Mouse (Mus musculus): ENCODE measurements around the gene Apobec1. TPM values are rescaled to one million over a fixed set of nuclear protein-coding genes. Genes with fewer than 3 reads are reported as not detected.
A peak's percentile ranks its signal among the peaks of the same experiment; 100 is the strongest.
"Not testable (repeated sequence)": the region's sequence is repeated elsewhere in the genome, so short reads cannot be mapped to it uniquely, and the experiment has no call there.

Gene Apobec1
- total RNA-seq (2021) (10 to 100 TPM; 11.7 to 13.5 TPM), polyA plus RNA-seq (2012; rRNA removed) (13.4 and 15.4 TPM in 2 replicates)
- long read RNA-seq, transcript Apobec1-201 (8 exons, 2,127 nt), result major isoform, 7 of 12 reads
- long read RNA-seq, partial matches to known transcripts, result 0 of 12 reads
- long read RNA-seq, other reads (novel, unspliced or antisense), result 5 of 12 reads

DNA sequence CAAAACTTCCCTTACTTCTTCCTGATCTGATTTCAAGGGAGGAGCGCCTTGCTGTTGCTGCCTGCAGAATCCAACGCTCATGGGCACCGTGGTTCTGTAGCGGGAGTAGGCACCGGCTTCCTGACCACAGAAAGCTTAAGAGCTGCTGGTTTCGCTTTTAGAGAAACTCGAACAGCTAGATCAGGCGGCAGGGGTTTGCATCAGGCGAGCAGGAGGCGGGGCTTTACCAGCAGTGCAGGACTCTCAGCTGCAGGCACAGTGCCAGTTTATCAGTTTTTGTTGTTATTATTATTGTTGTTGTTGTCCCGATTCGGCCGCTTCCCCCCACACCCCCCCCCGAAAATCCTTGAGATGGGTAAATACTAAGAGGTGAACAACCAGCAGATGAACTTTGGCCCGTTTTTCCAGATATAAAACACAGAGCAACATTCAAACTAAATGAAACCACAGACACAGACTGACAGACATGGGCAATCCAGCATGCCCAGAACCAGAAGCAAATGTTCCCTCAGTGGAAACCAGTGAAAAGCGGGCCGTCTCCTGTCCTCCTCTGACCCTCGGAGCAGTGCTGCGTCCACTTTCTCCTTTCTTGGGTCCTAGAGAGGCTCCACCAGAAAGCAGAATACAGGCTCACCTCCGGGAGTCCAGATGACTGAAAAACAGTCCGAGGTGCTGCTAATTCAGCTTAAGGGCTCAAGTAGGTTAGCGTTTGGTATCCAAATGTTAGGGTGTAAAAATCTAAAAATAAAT, at the start of gene Apobec1:
Apobec1 (minus strand) TSS at position 203 of the 750 bp plus-strand sequence.
- peak; percentile 89 for DNase-seq

DNA sequence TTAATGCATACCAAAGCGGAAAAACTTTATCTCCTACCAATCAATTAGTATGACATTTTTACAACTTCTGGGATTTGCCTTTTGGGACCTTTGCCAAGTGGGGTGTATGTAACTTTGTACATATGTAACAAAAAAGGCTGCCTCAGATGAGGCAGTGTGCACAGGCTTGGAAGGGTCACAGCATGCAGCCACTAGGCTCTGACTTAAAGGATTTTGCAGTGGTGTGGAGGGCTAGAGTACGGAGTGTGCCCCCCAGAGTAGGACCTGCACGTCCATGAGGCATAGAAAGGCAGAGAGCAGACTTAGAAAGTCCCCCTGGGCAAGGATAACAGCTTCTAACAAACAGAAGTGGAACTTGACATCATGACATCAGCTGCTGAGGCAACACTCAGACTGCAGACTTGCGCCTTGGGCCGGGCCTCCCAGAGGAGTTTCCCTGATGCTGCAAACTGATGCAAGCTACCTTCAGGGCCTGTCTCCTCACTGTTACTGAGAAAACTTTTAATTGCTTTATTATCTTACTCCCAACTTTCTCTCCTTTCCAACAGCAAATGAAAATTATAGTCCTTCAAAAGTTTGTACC, 48.2 kb upstream of the Apobec1 start:
- no peak for DNase-seq

DNA sequence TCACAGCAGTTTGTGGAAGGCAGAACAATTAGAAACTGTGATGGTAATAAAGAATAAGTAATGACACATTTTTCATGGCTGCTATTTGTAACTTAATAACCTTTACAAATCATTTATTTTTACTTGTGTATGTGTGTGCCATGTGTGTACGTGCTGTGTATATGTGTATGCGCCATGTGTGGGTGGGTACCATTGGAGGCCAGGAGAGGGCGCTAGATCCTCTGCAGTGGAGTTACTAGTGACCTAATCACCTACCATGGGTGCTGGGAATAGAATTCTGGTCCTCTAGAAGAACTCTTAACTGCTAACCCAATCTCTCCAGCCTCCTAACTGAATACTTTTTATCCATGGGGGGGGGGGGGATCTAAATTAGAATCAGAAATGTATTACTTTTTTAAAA, 47.7 kb upstream of the Apobec1 start:
- DNase-seq, result no peak

DNA sequence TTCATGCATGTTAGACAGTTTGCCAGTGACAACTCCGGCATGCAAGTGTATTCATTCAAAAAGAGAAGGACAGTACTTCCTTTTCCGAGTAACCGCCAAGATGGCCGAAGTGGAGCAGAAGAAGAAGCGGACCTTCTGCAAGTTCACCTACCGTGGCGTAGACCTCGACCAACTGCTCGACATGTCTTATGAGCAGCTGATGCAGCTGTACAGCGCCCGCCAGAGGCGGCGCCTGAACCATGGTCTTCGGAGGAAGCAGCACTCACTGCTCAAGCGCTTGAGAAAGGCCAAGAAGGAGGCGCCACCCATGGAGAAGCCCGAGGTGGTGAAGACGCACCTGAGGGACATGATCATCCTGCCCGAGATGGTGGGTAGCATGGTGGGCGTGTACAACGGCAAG, 42.0 kb upstream of the Apobec1 start:
- DNase-seq, result not testable (repeated sequence)

DNA sequence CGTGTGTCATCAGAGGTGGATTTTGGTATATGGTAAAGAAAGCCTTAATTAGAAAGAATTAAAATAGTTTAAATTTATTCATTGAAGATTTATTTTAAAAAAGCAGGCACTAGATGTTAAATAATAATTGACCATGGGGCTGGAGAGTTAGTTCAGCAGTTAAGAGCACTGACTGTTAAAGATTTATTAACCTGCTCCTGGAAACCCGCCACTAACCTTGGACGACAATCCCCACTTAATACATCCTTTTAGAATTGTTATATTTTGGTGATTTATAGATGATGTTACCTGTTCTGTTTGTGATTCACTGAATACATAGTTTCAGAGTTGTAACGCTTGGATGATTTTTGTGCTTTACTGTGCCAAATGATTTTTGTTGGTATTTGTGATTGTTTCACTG, 35.3 kb upstream of the Apobec1 start:
- DNase-seq, result not testable (repeated sequence)

DNA sequence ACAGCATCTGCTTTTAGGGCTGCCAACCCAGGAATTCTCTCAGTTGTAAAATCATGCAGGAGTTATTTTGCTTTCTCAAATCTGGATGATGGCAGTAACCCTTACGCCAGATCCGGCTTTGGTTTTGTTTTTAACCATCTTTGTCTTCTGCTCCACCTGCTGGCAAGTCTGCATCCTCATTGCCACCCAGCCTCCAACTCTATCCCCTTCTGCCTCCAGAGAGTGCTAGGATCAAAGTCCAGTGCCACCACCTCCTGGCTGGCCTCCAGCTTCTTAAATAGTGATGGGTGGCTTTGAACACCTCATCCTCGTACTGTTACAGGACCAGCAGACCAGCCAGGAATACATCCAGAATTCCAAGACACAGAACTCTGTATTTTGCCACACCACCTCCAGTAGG, 34.4 kb upstream of the Apobec1 start:
- no peak for DNase-seq

DNA sequence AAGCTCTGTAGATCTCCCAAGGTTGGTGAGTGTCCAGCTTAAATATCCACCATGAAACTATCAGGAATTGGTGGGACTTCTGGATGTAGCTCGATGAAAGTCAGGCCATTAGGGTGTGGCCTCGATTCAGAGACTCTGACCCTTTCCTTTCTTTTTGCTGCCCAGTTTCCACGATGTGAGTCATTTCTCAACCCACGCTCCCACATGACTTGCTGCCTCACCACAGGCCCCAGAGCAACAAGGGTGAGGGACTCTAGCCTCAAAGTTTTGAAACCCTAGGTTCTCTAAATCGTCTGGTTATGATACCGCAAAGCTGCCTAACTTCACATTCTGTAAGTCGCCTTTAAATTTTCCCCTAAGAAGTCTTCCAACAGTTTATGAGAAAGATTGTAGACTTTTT, 33.1 kb upstream of the Apobec1 start:
- DNase-seq, result peak; percentile 29

DNA sequence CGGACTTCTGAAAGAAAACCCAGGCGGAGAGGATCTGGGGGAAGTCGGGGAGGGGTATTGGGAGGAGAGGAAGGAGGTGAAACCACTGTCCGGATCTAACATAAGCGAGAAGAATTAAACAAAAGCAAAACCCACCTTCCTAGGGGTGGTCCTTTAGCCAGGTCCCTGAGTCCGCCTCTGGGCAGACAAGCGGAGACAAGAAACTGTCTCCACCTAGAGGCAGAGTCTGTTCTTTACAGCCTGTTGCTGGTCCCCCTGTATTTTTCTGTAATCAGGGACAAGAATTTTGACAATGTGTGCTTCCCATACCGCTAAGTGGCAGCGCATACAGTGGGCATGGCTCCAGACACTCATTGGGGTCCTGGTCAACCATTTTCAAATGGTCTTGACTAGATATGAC, 31.2 kb upstream of the Apobec1 start:
- peak; percentile 39 for DNase-seq

DNA sequence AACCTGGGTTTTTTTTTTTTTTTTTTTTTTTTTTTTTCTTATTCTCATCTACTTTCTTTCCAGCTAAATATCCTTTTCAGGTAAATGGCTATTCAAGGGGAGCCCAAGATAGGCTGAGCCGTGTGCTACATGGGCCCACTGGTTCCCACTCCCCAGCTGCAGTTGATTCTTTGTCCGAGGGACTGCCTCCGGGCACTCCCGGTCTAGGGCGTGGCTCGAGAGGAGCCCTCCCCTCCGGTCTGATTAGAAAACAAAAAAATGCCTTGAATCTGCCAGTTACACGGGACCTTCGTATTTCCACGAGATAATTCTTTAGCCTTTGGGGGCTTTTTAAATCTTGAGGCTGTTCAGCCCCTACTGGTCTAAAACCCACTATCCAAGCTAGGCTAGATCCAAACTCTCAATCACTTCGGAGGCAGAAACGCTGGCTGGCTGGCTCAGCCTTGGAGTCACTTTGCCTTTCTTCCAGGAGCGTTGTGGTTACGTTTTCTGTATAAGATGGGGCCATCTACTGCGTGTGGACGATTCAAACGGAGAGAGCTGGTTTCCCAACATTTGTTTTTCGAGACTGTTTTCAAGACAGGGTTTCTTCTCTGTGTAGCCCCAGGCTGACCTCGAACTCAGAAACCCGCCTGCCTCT, 25.3 kb upstream of the Apobec1 start:
- peak; percentile 11 for DNase-seq

DNA sequence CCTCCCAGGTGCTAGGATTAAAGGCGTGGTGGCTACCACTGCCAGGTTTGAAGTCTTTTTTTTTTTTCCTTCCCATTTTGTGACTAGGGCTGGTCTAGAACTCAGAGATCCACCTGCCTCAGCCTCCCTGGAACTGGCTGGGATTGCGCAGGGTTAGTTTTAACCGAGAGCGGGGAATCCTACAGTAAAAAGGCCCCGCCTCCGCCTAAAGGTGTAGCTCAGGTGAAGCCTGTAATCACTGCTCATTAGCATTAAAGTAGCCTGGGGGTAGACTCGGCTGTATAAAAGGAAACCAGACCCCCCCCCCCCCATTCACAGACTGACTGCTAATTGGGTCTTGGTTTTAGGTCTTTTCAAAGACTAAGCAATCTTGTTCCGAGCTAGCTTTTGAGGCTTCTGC, 23.9 kb upstream of the Apobec1 start, which contains the start of gene Dppa3:
Dppa3 (plus strand) TSS at position 301 of the 400 bp plus-strand sequence.
- no peak for DNase-seq

DNA sequence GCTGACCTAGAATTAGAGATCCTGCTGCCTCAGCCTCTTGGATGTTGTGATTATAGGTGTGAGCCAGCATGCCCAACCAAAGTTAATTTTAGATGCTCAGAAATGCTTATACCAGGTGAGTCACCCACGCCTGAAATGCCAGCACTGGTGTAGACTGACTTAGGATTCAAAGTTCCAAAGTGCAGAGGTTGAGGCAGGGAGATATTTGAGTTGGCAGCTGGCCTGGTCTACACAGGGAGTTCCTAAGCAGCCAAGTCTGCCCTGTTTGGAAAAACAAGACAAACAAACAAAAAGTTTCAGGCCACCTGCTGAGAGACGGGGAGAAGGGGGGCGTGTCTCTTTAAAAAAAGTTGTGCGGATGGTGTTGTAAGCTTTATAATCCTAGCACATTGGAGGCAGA, 22.9 kb upstream of the Apobec1 start:
- DNase-seq, result no peak

DNA sequence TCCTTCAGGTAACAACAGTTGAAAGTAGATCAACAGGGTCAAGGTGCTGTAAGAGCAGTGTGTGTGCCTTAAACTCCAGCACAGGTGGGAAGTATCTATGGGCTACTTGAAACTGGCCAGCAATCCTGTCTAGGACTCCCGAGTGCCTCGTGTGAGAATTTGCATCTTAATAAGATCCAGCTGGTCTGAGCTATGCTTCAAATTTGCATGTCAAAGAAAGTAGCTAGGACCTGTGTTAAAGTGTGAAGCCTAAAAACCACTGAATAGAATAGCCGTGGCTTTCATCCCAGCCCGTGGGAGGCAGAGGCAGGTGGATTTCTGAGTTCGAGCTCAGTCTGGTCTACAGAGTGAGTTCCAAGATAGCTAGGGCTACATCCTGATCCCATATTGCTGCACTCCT, 22.2 kb upstream of the Apobec1 start:
- no peak for DNase-seq

DNA sequence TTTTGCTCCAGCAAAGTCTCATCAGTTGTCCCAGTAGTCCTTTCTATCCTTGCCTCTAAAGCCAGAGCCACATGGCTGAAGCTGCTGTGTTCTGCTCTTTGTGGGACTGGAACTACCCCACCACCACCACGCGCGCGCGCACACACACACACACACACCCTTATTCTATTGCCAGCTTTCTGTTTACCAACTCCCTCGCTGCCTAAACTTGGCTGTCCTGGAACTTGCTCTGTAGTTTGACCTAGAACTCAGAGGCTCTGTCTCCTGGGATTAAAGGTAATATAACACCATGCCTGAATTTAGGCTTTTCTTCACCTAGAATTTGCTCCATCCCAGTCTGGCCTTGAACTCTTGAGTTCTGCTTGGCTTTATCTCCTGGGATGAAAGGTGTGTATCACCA, 18.8 kb upstream of the Apobec1 start:
- DNase-seq, result no peak

DNA sequence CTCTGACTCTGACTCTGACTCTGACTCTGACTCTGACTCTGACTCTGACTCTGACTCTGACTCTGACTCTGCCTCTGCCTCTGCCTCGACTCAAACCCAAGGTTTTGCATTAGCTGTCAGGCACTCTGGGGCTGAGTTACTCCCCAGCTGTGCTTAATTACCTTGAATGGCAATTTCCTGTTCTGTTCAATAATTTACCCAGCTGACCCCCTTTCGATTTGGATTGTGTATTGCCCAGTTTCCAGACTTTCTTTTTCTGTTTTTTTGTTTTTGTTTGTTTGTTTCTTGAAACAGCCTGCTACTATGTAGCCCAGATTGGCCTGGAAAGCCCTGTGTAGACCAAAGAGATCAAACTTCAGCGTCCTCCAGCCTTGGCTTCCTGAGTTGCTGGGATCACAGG, 13.8 kb upstream of the Apobec1 start:
- no peak for DNase-seq

DNA sequence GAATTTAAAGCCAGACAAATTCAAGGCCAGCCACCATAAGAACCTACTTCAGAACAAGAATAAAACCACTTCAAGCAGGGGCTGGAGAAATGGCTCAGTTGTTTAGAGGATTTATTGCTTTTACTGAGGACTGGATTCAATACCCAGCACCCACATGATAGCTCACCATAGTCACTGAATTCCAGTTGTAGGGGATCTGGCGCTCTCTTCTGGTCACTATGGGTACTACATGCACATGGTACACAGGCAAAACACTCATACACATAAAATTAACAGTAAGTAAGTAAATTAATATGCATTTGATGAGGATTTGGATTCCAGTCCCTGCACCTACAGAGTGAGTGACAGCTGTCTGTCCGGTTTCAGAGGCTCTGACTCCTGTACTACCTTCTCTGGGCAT, 11.8 kb upstream of the Apobec1 start:
- DNase-seq, result no peak

DNA sequence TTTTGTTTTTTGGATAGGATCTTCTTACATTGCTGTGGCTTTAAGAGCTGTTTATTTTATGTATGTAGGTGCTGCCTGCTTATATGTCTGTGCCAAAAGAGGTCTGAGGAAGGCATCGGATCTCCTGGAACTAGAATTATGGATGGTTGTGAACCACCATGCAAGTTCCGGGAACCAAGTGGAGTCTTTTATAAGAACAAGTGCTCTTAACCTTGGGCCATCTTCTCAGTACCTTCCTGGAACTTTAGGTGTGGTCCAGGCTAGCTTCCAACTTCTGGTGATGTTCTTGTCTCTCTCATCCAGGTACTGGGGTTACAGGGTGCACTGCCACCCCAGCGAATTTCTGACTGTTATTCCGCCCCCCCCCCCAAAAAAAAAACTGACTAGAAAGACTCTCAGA, 10.2 kb upstream of the Apobec1 start:
- no peak for DNase-seq

DNA sequence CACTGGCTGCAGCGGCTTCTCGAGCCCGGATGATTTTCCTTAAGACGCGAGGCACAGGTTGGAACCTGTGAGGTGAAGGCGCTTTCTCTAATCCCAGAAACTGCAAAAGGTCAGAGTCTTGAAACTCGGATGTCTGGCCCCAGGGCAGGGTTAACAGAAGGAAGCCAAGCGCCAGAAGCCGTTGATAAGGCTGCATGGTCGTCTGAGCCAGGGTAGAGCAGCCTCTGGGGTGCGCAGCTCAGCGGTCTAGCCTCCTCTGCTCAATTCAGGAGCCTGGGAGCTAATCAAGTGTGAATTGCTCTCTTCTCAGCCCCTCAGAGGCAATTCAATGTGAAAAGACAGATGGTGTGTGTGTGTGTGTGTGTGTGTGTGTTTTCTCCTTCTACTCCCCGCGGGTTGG, 7.5 kb upstream of the Apobec1 start, which contains the start of gene Gdf3:
Gdf3 (minus strand) TSS at position 317 of the 400 bp plus-strand sequence.
- no peak for DNase-seq

DNA sequence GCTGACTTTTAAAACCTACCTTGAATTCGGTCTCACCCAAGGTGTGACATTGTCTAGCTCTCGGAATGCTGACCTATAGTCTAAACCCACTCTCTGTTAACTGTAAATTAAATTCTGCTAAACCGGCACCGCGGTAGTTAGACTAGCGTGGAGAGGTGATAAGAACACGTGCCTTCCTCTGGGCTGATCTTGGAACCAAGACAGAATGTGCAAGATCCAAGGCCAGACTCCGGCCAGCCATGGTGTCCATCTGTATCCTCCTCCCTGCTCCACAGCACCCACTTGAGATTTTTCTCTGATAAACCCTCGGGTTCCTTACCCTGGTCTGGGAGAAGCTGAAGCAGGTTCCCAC, 7.1 kb upstream of the Apobec1 start:
- DNase-seq, result no peak

DNA sequence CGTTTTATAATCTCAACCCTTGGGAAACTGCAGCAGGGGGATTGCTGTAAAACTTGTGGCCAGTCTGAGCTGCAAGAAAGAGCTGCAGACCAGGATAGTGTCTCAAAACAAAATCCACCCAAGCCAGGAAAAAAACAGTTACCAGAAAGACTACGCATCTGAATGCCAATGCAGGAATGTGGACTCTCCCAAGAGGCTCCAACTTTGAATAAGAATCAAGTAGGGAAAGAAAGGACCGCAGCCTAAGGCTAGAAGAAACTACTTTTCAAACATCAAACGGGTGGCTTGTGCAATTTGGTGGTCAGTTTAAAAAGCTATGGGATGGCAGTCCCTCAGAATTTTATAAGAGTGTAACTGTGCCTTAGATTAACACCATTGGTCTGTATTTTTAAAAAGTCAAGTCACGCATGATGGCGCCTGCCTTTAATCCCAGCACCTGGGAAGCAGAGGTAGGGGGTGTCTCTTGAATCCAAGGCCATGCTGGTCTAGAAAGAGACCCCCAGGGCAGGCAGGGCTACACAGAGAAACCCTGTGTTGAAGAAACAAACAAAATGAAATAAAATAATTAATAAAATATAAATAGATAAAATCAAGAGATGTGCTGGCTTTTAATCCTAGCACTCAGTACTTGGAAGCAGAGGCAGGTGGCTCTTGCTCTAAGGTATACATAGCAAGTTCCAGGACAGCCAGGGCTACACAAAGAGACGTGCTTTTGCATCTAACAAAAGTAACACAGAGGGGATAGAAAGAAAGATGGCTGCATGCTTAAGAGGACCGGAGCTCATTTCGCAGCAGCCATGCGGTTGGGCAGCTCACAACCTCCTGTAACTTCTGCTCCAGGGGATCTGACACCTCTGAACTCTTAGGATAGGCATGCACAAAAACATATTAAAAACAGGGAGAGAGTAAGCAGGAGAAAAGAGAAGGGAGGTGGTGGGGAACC, 6.5 kb upstream of the Apobec1 start:
- no peak for DNase-seq

DNA sequence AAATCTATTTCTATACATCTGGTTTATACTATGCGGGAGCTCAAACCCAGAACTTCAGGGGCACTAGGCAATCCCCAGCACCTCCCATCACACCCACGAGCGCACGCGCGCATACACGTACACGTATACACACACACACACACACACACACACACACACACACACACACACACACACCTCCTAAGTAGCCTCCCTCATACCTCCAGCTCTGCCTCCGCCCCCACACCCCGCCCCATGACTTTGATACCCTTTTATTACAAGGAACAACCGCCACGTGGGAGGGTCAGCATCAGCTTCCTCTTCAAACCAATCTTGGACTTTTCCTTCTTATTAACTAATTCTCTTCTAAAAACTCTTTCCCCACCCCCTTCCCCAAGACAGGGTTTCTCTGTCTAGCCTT, 5.5 kb upstream of the Apobec1 start:
- no peak for DNase-seq

DNA sequence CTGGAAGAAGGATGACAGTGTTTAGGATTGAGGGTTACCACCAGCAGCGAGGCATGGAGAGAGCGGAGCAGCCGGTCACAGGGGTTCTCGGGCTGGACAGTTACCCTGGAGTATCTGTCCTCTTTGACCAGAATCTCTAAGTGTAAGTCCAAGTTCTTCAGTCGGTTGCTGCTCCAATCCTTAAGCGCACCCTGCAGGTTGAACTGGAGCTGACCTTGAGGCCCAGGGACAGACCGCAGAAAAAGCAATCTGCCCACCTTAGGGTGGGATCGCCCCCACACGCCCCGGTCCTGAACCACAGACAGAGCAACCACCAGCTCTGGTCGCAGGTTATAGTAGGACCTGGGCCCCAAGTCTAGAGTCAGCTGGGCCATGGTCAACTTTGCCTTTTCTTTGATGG, 4.4 kb upstream of the Apobec1 start:
- DNase-seq, result no peak

DNA sequence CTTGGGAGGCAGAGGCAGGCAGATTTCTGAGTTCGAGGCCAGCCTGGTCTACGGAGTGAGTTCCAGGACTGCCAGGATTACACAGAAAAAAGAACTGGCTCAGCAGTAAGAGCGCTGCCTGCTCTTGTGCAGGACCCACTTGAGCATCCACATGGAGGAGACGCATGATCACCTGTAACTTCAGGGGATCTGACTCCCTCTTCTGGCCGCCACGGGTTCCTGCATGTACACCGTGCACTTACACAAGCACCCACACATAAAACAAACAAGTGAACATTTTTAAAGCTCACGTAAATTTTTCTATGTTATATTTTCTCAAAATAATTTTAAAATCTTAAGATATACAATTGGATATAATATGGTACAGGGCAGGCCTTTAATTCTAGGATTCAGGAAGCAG, 3.2 kb upstream of the Apobec1 start:
- DNase-seq, result no peak
